Mouse (Mus musculus) Muller cell, postnatal 12 days (primary cell): ENCODE data around the gene Gm49510.
"Not testable (repeated sequence)": the region's sequence is repeated elsewhere in the genome, so short reads cannot be mapped to it uniquely, and the experiment has no call there.

ENCODE experiments used
- DNase-seq: peaks from one replicate; pipeline ENCODE4 v3.0.0-alpha.2; 2015; ENCODE audit errors: inconsistent ontology term

The Gm49510 gene

GRCm38 (mm10) chr15:78877810-78878390 lies 21.6 kb upstream of the Gm49510 start:
- DNase-seq, result no peak

- not testable (repeated sequence) for DNase-seq
These were observed 20.5 kb upstream of the Gm49510 start for GRCm38 (mm10) chr15:78878792-78879516.

GRCm38 (mm10) chr15:78880432-78880831 lies 19.0 kb upstream of the Gm49510 start:
- no peak for DNase-seq

- no peak for DNase-seq
These were observed 17.6 kb upstream of the Gm49510 start for GRCm38 (mm10) chr15:78881828-78882227.

GRCm38 (mm10) chr15:78889401-78889853 lies 10.0 kb upstream of the Gm49510 start:
- no peak for DNase-seq

- no peak for DNase-seq
These were observed 7.0 kb upstream of the Gm49510 start for GRCm38 (mm10) chr15:78892440-78892839.

- DNase-seq, result no peak
These were observed 4.7 kb upstream of the Gm49510 start for GRCm38 (mm10) chr15:78894726-78895125.

- peak; percentile 18 for DNase-seq
These were observed 3.7 kb upstream of the Gm49510 start for GRCm38 (mm10) chr15:78895741-78896140.

- DNase-seq, result peak; percentile 34
These were observed 3.3 kb upstream of the Gm49510 start for GRCm38 (mm10) chr15:78896149-78896548.

GRCm38 (mm10) chr15:78897488-78897887 lies 2.0 kb upstream of the Gm49510 start:
- DNase-seq, result no peak

- no peak for DNase-seq
These were observed 913 bp upstream of the Gm49510 start for GRCm38 (mm10) chr15:78898507-78899001.

GRCm38 (mm10) chr15:78899740-78900584 lies 495 bp downstream of the Gm49510 start, which contains the start of gene Sh3bp1:
Gene Sh3bp1, plus strand, starts transcription at chr15:78899768.
- DNase-seq, result peak; percentile 85

- DNase-seq, result peak; percentile 19
These were observed 1.3 kb downstream of the Gm49510 start for GRCm38 (mm10) chr15:78900585-78901421.

- DNase-seq, result no peak
These were observed 1.9 kb downstream of the Gm49510 start for GRCm38 (mm10) chr15:78901422-78901789.

- DNase-seq, result peak; percentile 67
These were observed 3.8 kb downstream of the Gm49510 start for GRCm38 (mm10) chr15:78903243-78903642.

- DNase-seq, result no peak
These were observed 8.9 kb downstream of the Gm49510 start for GRCm38 (mm10) chr15:78908399-78908798.

GRCm38 (mm10) chr15:78908982-78909381 lies 9.5 kb downstream of the Gm49510 start:
- DNase-seq, result no peak

- DNase-seq, result peak; percentile 34
These were observed 12.6 kb downstream of the Gm49510 start for GRCm38 (mm10) chr15:78912040-78912439.

GRCm38 (mm10) chr15:78913632-78914090 lies 14.2 kb downstream of the Gm49510 start, which contains the start of gene Pdxp:
Gene Pdxp, plus strand, starts transcription at chr15:78913919.
- peak; percentile 100 for DNase-seq

GRCm38 (mm10) chr15:78914091-78914822 lies 14.8 kb downstream of the Gm49510 start:
- peak; percentile 34 for DNase-seq
